Mouse (Mus musculus) ES-Bruce4 (cell line): ENCODE results near the gene Ahdc1.

Experiments used
- CTCF ChIP-seq: IDR thresholded peaks from one replicate; pipeline ENCODE4 v1.8.1; 2011; ENCODE audit warnings: low read depth, low read length
- POLR2A ChIP-seq: IDR thresholded peaks from one replicate; pipeline ENCODE4 v1.8.1; 2011; ENCODE audit warnings: low read length; ENCODE audit not compliant: insufficient read depth

DNA sequence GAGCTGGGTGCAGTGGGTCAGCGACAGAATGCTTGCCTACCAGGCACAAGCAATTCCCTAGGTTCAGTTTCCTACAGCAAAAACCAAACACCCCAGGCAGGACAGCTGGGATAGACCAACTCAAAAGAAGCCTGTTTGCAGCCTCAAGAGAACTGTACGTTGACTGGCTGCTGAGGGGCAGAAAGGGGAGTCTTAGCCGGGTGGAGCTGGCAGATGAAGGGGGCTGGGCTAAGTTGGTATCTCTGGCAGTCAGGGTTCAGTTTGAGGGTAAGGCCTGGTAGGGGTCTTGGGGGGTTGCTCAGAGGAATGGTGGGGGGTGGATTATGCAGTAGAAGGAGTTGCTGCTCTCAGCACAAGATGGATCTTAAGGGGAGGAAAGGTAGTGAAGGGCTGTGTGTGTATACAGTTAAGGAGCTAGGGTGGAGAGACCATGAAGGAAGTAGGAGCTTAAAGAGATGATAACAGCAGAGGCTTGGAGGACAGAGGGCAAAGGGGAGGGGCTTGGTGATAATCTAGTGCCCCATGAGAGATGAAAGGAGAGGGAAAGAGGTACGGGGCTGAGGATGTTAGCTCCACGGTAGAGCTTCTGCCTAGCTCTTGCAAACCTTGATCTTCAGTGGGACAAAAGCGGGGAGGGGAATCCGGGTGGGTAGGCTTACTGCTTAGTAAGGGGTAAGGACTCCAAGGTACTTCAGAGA lies 68.5 kb downstream of the Ahdc1 start:
- no peak for TF ChIP-seq CTCF
- no peak for TF ChIP-seq POLR2A
